Mouse (Mus musculus) gastrocnemius, adult 18-20 months (tissue): Measurements from ENCODE around the gene Enpep. TPM values are rescaled to one million over a fixed set of nuclear protein-coding genes. Genes with fewer than 3 reads are reported as not detected.
A peak's percentile ranks its signal among the peaks of the same experiment; 100 is the strongest.

Experiments
- DNase-seq: peaks from one replicate; pipeline ENCODE4 v3.0.0; 2021; ENCODE audit warnings: low spot score
- total RNA-seq, 2 experiments: library from RNA; stranded (reverse); gene quantifications; 2 replicates each; pipeline ENCODE4 v1.2.3; 2021

The Enpep gene
- total RNA-seq, 2 experiments from 2014 or later = 2.3 TPM

DNA sequence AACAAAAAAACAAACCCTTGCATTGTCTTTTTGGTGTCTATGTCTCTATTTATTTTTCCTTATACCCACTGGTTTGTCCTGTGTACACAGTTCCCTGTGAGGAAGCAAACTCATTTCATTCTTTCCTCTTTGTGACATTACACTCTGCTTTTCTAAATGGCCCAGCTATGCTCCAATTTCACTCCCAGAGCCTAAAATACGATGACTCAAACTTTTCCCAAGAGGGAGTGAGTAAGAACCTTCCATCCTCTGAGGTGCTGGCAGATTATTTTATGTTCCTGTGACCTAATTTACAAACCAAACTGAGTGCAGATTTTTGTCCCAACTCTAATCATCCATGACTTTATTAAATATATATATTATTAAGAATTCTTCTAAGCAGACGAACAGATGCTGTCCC, 19.3 kb downstream of the Enpep start:
- peak; percentile 47 for DNase-seq

- no peak for DNase-seq
Measured at GRCm38 (mm10) chr3:129312511-129312910, 20.0 kb downstream of the Enpep start.

- DNase-seq = peak; percentile 63
Measured at GRCm38 (mm10) chr3:129311951-129312350, 20.6 kb downstream of the Enpep start.

GRCm38 (mm10) chr3:129309926-129310325, 22.6 kb downstream of the Enpep start:
- DNase-seq = no peak

GRCm38 (mm10) chr3:129308876-129309275, 23.6 kb downstream of the Enpep start:
- no peak for DNase-seq

GRCm38 (mm10) chr3:129308102-129308752, 24.3 kb downstream of the Enpep start:
- peak; percentile 38 for DNase-seq

GRCm38 (mm10) chr3:129303941-129304340, 28.6 kb downstream of the Enpep start:
- no peak for DNase-seq

DNA sequence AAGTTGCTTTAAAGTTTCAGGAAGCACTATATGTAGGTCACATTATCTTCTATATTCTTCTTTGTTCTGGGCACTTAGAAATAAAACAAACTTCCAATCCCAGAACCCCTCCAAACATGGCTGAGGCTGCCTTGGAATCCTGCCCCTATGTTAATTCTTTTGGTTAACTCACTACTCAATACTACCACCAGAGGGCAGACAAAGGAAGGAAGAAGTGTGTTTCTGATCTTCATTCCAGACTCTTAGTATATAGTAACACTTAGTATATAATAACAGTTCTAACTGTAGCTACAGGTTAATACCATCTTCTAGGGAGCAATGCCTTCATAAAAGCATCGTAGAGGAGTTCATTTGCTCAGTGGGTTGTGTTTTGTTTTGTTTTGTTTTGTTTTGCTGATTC, 32.6 kb downstream of the Enpep start:
- DNase-seq = peak; percentile 38

DNA sequence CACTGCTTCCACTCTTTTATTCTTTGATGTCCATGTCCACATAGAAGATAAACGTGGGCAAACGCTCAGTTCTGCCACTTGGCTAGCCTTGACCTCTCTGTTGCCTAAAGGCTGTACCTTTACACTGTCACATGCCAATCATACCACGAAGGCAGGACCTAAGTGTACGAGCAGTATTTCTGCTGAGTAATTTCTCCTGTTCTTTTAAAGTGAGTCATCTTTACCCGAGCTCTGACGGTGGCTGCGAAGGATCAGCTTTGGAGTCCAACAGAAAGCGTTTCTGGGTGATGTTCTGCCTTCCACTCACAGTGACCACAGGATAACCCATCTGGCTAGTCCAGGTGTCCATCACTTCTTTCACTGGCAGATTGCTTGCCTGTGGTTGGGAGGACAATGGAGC, 33.9 kb downstream of the Enpep start:
- no peak for DNase-seq

- no peak for DNase-seq
Measured at GRCm38 (mm10) chr3:129296994-129297393, 35.5 kb downstream of the Enpep start.

DNA sequence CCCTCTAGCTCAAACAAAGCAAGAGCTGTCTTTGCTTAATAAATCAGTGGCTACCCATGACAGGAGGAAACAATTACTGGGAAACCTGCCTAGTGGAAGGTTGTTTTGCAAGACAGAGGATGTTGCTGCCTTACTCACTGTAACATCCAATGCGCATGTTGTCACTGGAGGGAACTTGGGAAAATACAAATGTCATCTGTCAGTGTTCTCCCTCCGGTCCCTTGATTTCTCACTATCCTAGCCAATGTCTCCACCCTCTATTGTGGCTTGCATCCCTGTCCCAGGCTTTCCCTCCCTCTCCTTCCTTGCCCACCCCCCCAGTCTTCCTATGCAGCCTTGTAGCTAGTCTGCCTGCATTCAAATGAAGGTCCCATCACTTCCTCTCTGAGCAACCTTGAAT, 36.6 kb downstream of the Enpep start:
- no peak for DNase-seq

DNA sequence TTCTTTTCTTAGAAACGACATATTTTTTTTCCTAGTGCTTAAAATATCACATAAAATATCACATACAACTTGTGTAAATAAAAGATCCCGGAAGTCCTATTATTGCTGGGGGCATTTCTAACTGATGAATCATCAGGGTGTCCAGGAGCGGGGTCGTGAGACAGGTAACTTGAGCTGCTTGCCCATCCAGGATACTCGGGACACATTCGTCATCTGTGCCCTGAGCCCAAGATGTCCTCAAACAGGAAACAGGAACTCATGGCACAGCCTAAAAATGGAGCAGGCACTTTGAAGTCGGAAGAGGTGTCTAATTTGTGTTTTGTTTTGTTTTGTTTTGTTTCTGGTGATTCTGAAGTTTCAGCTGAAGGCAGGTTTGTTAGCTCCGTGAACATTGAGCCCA, 43.0 kb downstream of the Enpep start:
- no peak for DNase-seq

GRCm38 (mm10) chr3:129287140-129287539, 45.4 kb downstream of the Enpep start:
- DNase-seq = peak; percentile 24

- DNase-seq = no peak
Measured at GRCm38 (mm10) chr3:129286426-129286825, 46.1 kb downstream of the Enpep start.

GRCm38 (mm10) chr3:129284326-129284725, 48.2 kb downstream of the Enpep start:
- no peak for DNase-seq

DNA sequence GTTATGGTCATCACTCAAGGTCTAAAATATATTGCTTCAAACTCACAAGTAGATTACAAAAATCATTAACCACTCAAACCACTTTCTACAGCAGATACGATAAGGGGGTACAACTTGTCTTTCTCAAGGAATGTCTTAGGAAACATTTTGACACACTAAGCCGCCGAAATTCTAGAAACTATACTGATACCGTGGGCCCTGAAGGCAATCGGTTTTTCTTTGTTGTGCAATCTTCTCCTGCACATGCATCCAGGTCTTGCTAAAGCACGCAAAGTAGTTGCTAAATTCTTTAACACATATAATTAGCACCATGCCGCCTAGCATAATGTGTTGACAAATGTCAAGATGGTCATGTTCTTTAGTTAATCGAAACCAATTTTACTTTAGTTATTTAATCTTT, 53.1 kb downstream of the Enpep start:
- DNase-seq = no peak

GRCm38 (mm10) chr3:129273156-129273831, 59.2 kb downstream of the Enpep start:
- DNase-seq = no peak

DNA sequence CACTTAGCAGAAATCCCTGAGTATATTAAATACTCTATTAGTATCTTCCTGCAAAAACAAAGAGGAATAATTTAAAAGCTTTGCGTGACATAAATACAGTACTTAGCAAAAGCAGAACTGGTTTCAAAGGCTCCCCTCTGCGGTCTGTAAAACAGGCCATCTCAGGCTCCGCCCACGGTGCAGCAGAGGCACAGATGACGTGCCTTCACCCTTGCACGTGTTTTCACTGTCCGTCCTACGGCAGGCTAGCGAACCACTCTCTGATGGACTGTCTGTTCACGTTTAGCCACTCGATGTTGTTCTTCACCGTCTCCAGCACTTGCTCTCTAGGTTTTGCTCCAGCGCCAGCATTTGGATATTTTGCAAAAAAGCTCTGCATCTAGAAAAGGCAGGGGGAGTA, 62.5 kb downstream of the Enpep start:
- no peak for DNase-seq

- DNase-seq = no peak
Measured at GRCm38 (mm10) chr3:129268886-129269683, 63.4 kb downstream of the Enpep start.

DNA sequence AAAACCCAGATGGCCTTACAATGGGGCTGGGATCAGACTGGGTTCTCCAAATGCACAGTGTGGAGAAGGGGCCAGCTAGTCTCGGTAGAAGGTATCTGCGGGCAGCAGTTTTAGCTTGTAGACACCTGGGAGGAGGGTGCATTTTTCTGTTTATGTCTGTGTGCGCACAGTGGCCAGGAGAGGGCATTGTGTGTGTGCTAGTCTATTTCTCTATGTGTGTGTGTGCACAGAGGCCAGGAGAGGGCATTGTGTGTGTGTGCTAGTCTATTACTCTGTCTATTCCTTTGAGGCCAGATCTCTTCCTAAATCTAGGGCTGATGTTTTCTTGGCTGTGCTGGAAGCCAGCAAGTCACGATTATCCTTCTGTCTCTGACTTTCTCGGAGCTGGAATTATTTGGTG, 74.0 kb downstream of the Enpep start:
- no peak for DNase-seq

DNA sequence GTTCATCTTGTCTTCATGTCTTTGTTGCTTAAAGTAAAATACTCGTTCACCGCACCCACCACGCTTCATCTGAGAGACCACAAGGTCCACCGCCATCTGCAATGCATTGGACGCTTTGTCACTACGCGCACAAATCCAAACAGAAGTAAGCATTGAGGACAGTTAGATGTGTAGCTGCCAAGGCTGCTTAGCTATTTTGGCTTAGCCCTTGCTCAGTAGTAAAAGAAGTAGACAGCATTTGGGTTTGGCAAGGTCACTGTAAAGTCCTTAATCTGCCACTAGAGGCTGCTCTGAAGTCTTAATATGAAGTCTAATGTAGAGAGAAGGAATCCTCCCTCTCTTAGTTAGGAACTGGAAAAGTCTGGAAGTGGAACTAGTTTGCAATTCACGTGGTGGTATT, 75.8 kb downstream of the Enpep start:
- peak; percentile 6 for DNase-seq

GRCm38 (mm10) chr3:129256283-129256682, 76.2 kb downstream of the Enpep start:
- DNase-seq = no peak

GRCm38 (mm10) chr3:129254246-129254645, 78.3 kb downstream of the Enpep start:
- DNase-seq = no peak
